Mouse (Mus musculus) ES-E14 (cell line): ENCODE data around the gene Psmd12.

Source experiments
- CHD2 ChIP-seq: IDR thresholded peaks from 2 replicates; pipeline ENCODE4 v1.6.1; 2014; ENCODE audit warnings: mild to moderate bottlenecking, low read depth, low read length, inconsistent platforms
- HCFC1 ChIP-seq: IDR thresholded peaks from 2 replicates; pipeline ENCODE4 v1.6.1; 2012; ENCODE audit warnings: low read length, inconsistent platforms, borderline replicate concordance; ENCODE audit not compliant: insufficient read depth
- MAFK ChIP-seq: IDR thresholded peaks from 2 replicates; pipeline ENCODE4 v1.6.1; 2014; ENCODE audit warnings: mild to moderate bottlenecking, low read depth, low read length, inconsistent platforms; ENCODE audit not compliant: insufficient read depth
- ZC3H11A ChIP-seq: IDR thresholded peaks from 2 replicates; pipeline ENCODE4 v1.6.1; 2012; ENCODE audit warnings: low read depth, mild to moderate bottlenecking, inconsistent platforms, low read length, borderline replicate concordance
- ZNF384 ChIP-seq: IDR thresholded peaks from 2 replicates; pipeline ENCODE4 v1.6.1; 2012; ENCODE audit warnings: low read depth, low read length, inconsistent platforms

GRCm38 (mm10) chr11:107451106-107451505 lies 28.2 kb upstream of the Psmd12 start:
- no peak for TF ChIP-seq ZNF384
- TF ChIP-seq HCFC1 = no peak
- no peak for TF ChIP-seq ZC3H11A
- TF ChIP-seq MAFK = no peak
- no peak for TF ChIP-seq CHD2
